Mouse (Mus musculus): Measurements from ENCODE around the gene Mia. TPM values are rescaled to one million over a fixed set of nuclear protein-coding genes. Genes with fewer than 3 reads are reported as not detected.

The Mia gene
- total RNA-seq, 2 experiments from 2014 or later, result 0.44 to 0.68 TPM

Small RNAs within 50 kb of the gene (microRNA-seq; reads per million reads assigned to microRNA genes)
- gene Mir1191, result 0 reads per million in 2 experiments
- gene Mir3101, result 0 reads per million in 2 experiments

Other genes starting within 250 kb of the Mia start
- not detected for gene Cyp2a22, start 241.8 kb downstream of the Mia start, total RNA-seq (2021)
- gene Cyp2a12, start 152.1 kb downstream of the Mia start, total RNA-seq (2021), result not detected
- gene Cyp2f2, start 61.2 kb downstream of the Mia start, total RNA-seq (2021), result under 1 TPM in 1 of 2 experiments, not detected in 1; 0.21 TPM
- not detected for gene Cyp2t4, start 27.4 kb downstream of the Mia start, total RNA-seq (2021)
- 10 to 100 TPM; 83.0 to 87.9 TPM for gene Egln2, start 14.4 kb downstream of the Mia start, total RNA-seq (2021)
- gene Rab4b, start 2.3 kb downstream of the Mia start, total RNA-seq (2021), result 10 to 100 TPM; 19.7 to 20.0 TPM
- not detected for gene Gm21983, start 71 bp downstream of the Mia start, total RNA-seq (2021)
- gene BC024978, start 14.6 kb upstream of the Mia start, total RNA-seq (2021), result 10 to 100 TPM; 11.8 to 13.4 TPM
- gene Snrpa, start 15.1 kb upstream of the Mia start, total RNA-seq (2021), result 10 to 100 TPM; 32.2 to 34.7 TPM
- gene Itpkc, start 47.5 kb upstream of the Mia start, total RNA-seq (2021), result 1 to 10 TPM; 3.2 to 3.9 TPM
- 1 to 10 TPM; 3.9 to 4.1 TPM for gene Coq8b, start 51.9 kb upstream of the Mia start, total RNA-seq (2021)
- gene Numbl, start 77.3 kb upstream of the Mia start, total RNA-seq (2021), result 10 to 100 TPM in 1 of 2 experiments, 1 to 10 TPM in 1; 8.0 to 10.2 TPM
- gene Ltbp4, start 156.5 kb upstream of the Mia start, total RNA-seq (2021), result 100 to 1,000 TPM; 122 to 151 TPM
- gene Shkbp1, start 174.9 kb upstream of the Mia start, total RNA-seq (2021), result 1 to 10 TPM; 3.5 to 5.3 TPM
- under 1 TPM in 1 of 2 experiments, not detected in 1; 0.90 TPM for gene Gm20479, start 176.3 kb upstream of the Mia start, total RNA-seq (2021)

Data from gastrocnemius, postnatal 14 days (tissue).